ENCODE assay signal across 11 mouse cellular contexts in genomic region chr7:129257374-129258018, GRCm38 (mm10). TPM values are rescaled to one million over a fixed set of nuclear protein-coding genes. Genes with fewer than 3 reads are reported as not detected.
DNase-seq lines count a peak whose midpoint lies in the region; ATAC-seq and TF ChIP-seq lines count a peak whose summit lies in the region.
"Had no signal": no experiment of that assay in that cellular context is flagged by ENCODE, and none has a peak within 500 bp of the region (broad histone marks: within the 10 kb centered on the region; RNA-seq: fewer than 3 reads in every experiment).

No protein-coding gene starts in this region.

- no peak for DNase-seq in kidney, postnatal 36 days
- no peak for DNase-seq in embryonic facial prominence, embryonic 11.5 days (ENCODE audit: low spot score)
- DNase-seq in midbrain, embryonic 14.5 days, result no peak
- DNase-seq in thymus, postnatal 14 days, result no peak
- DNase-seq in kidney, postnatal 4 days, result no peak
- no peak for DNase-seq in gastrocnemius, adult 2 months
- DNase-seq: left cerebral cortex, postnatal 4 days had no signal

- ATAC-seq in kidney, embryonic 14.5 days (ENCODE audit: low FRiP score, low TSS enrichment), result no peak
- ATAC-seq in embryonic facial prominence, embryonic 11.5 days (replicated peaks; ENCODE audit: insufficient number of reproducible peaks, low FRiP score, low TSS enrichment, low read depth), result no peak
- ATAC-seq in hindbrain, embryonic 12.5 days (ENCODE audit: low FRiP score), result 0 out of 2 replicates have a peak, but pooled peaks have one; percentile 19
- 0 out of 2 replicates have a peak, but pooled peaks have one; percentile 27 for ATAC-seq in midbrain, embryonic 14.5 days (ENCODE audit: low FRiP score, low TSS enrichment)

- 0 out of 2 replicates have a peak, but pooled peaks cover 6% of the 10 kb centered on the region for H3K4me1 ChIP-seq in kidney, embryonic 14.5 days (ENCODE audit: control insufficient read depth, insufficient read depth, low read length)
- peaks cover 7% of the 10 kb centered on the region for H3K4me1 ChIP-seq in embryonic facial prominence, embryonic 11.5 days (ENCODE audit: control insufficient read depth, insufficient read depth, low read length)
- H3K4me1 ChIP-seq in hindbrain, embryonic 12.5 days, result peaks cover 16% of the 10 kb centered on the region; the same call in 1 of the 2 replicates
- H3K4me1 ChIP-seq in midbrain, embryonic 14.5 days (ENCODE audit: control insufficient read depth, insufficient read depth, low read length), result peaks cover 6% of the 10 kb centered on the region; the same call in 1 of the 2 replicates

- TF ChIP-seq CTCF in gastrocnemius, adult 2 months (IDR thresholded peaks at IDR 0.05), result no peak

- no peaks in the 10 kb centered on the region for H3K9me3 ChIP-seq in kidney, embryonic 14.5 days (ENCODE audit: control insufficient read depth, low read length)
- no peaks in the 10 kb centered on the region for H3K9me3 ChIP-seq in embryonic facial prominence, embryonic 11.5 days (replicated peaks; ENCODE audit: control insufficient read depth, low read length)
- no peaks in the 10 kb centered on the region for H3K9me3 ChIP-seq in hindbrain, embryonic 12.5 days (replicated peaks)
- H3K9me3 ChIP-seq in midbrain, embryonic 14.5 days (ENCODE audit: control insufficient read depth, low read length), result no peaks in the 10 kb centered on the region

- H3K36me3 ChIP-seq in kidney, embryonic 14.5 days (ENCODE audit: control insufficient read depth, insufficient read depth, low read length), result no peaks in the 10 kb centered on the region
- H3K36me3 ChIP-seq in embryonic facial prominence, embryonic 11.5 days (replicated peaks; ENCODE audit: control insufficient read depth, insufficient read depth, low read depth, low read length), result no peaks in the 10 kb centered on the region
- H3K36me3 ChIP-seq in hindbrain, embryonic 12.5 days, result no peaks in the 10 kb centered on the region
- no peaks in the 10 kb centered on the region for H3K36me3 ChIP-seq in midbrain, embryonic 14.5 days (ENCODE audit: control insufficient read depth, insufficient read depth, low read length)

- peak overlapping the region; percentile 90 for H3K4me2 ChIP-seq in kidney, embryonic 14.5 days (replicated peaks; ENCODE audit: low read depth, low read length)
- H3K4me2 ChIP-seq in embryonic facial prominence, embryonic 11.5 days (ENCODE audit: low read depth, low read length), result peak overlapping the region; percentile 96
- H3K4me2 ChIP-seq in hindbrain, embryonic 12.5 days (replicated peaks), result peak overlapping the region; percentile 93
- peak overlapping the region; percentile 91 for H3K4me2 ChIP-seq in midbrain, embryonic 14.5 days (ENCODE audit: low read length)

- 5% methylated on average over 13 of the region's 13 CpGs for WGBS in kidney, embryonic 14.5 days
- WGBS in embryonic facial prominence, embryonic 11.5 days, result 11% methylated on average over 13 of the region's 13 CpGs
- 8% methylated on average over 13 of the region's 13 CpGs for WGBS in hindbrain, embryonic 12.5 days
- WGBS in midbrain, embryonic 14.5 days, result 12% methylated on average over 13 of the region's 13 CpGs

- intact Hi-C loops in gastrocnemius, adult 2 months (cut with DNase I), result no loop called here

- peak overlapping the region; percentile 45 for H3K4me3 ChIP-seq in kidney, embryonic 14.5 days (ENCODE audit: low read length)
- H3K4me3 ChIP-seq in embryonic facial prominence, embryonic 11.5 days (ENCODE audit: low read depth, low read length), result peak overlapping the region; percentile 47
- peak overlapping the region; percentile 54 for H3K4me3 ChIP-seq in hindbrain, embryonic 12.5 days
- H3K4me3 ChIP-seq in midbrain, embryonic 14.5 days (replicated peaks; ENCODE audit: low read depth, low read length), result peak overlapping the region; percentile 55
- H3K4me3 ChIP-seq in gastrocnemius, adult 2 months, result no peak overlapping the region

- no peak overlapping the region for H3K27ac ChIP-seq in kidney, embryonic 14.5 days (ENCODE audit: low read depth, low read length)
- H3K27ac ChIP-seq in embryonic facial prominence, embryonic 11.5 days (replicated peaks; ENCODE audit: low read depth, low read length), result no peak overlapping the region
- no peak overlapping the region for H3K27ac ChIP-seq in hindbrain, embryonic 12.5 days
- H3K27ac ChIP-seq in midbrain, embryonic 14.5 days (replicated peaks; ENCODE audit: low read depth, low read length), result no peak overlapping the region
- no peak overlapping the region for H3K27ac ChIP-seq in gastrocnemius, adult 2 months

- H3K9ac ChIP-seq in kidney, embryonic 14.5 days (ENCODE audit: low read depth, low read length), result peak overlapping the region; percentile 57; the same call in 1 of the 2 replicates
- H3K9ac ChIP-seq in embryonic facial prominence, embryonic 11.5 days (replicated peaks; ENCODE audit: low read length), result peak overlapping the region; percentile 47; the same call in 1 of the 2 replicates
- 0 out of 2 replicates have a peak overlapping the region, but pooled peaks have one; percentile 75 for H3K9ac ChIP-seq in hindbrain, embryonic 12.5 days
- peak overlapping the region; percentile 66 for H3K9ac ChIP-seq in midbrain, embryonic 14.5 days (replicated peaks; ENCODE audit: low read length)

- peaks cover 36% of the 10 kb centered on the region for H3K27me3 ChIP-seq in kidney, embryonic 14.5 days (ENCODE audit: control insufficient read depth, insufficient read depth, low read length)
- H3K27me3 ChIP-seq in embryonic facial prominence, embryonic 11.5 days (ENCODE audit: control insufficient read depth, insufficient read depth, low read length), result peaks cover 22% of the 10 kb centered on the region
- peaks cover 38% of the 10 kb centered on the region for H3K27me3 ChIP-seq in hindbrain, embryonic 12.5 days
- H3K27me3 ChIP-seq in midbrain, embryonic 14.5 days (ENCODE audit: control insufficient read depth, insufficient read depth, low read length), result peaks cover 11% of the 10 kb centered on the region

RNA-seq across cellular contexts. Expression of gene Plpp4, which starts 0.7 kb away (rescaled TPM):
- 2.4 and 3.1 TPM in 2 replicates for polyA plus RNA-seq in kidney, embryonic 14.5 days (2014; fragmentation: Nextera tagmentation; extraction: Ambion mirVana)
- 0.82 and 1.5 TPM in 2 replicates for polyA plus RNA-seq in embryonic facial prominence, embryonic 11.5 days (2014; fragmentation: Nextera tagmentation; extraction: Ambion mirVana)
- polyA plus RNA-seq in hindbrain, embryonic 12.5 days (2016; fragmentation: Nextera tagmentation; extraction: Ambion mirVana), result 2.1 and 2.8 TPM in 2 replicates
- polyA plus RNA-seq in midbrain, embryonic 14.5 days (2014; fragmentation: Nextera tagmentation; extraction: Ambion mirVana), result 9.5 and 12.4 TPM in 2 replicates
- total RNA-seq in gastrocnemius, adult 2 months (2021), result not detected
- total RNA-seq: hematopoietic stem cell, adult 5-6 weeks; MEL had no signal

Comparison
In these comparisons a context has a peak if more than half of its experiments do, and no peak if none do; other contexts are left out.
1. ATAC-seq: peak in hindbrain, embryonic 12.5 days (single experiment) and midbrain, embryonic 14.5 days (single experiment); none in kidney, embryonic 14.5 days (single experiment) and embryonic facial prominence, embryonic 11.5 days (single experiment).
2. Peak in every context shown above with its lines, with median percentiles within 50 percentile points of each other: H3K4me2 ChIP-seq and H3K9ac ChIP-seq.